Mouse (Mus musculus) heart, postnatal 0 days (tissue): ENCODE results near the gene Hes2. TPM values are rescaled to one million over a fixed set of nuclear protein-coding genes. Genes with fewer than 3 reads are reported as not detected.

Experiments used
- ATAC-seq: fragments of 200-750 bp; cut with Nextera tagmentation; 2 replicates; pipeline ENCODE4 v1.8.0; 2017; ENCODE audit warnings: low read depth, moderate number of reproducible peaks, moderate library complexity; ENCODE audit not compliant: insufficient read depth
- DNase-seq: peaks from one replicate; pipeline ENCODE4 v3.0.0-alpha.2; 2016; ENCODE audit warnings: low spot score
- H3K27ac ChIP-seq: fragments of 300-500 bp; sonication (generic); 2 replicates; pipeline ENCODE4 v1.5.1; 2014; ENCODE audit warnings: low read depth, mild to moderate bottlenecking
- H3K27me3 ChIP-seq: fragments of 300-500 bp; sonication (generic); 2 replicates; pipeline ENCODE4 v1.6.1; 2014; ENCODE audit warnings: low read length, mixed read lengths; ENCODE audit not compliant: control insufficient read depth, insufficient read depth
- H3K36me3 ChIP-seq: fragments of 300-500 bp; sonication (generic); replicated peaks from 2 replicates; pipeline ENCODE4 v1.6.1; 2014; ENCODE audit warnings: low read length, mixed read lengths; ENCODE audit not compliant: control insufficient read depth, insufficient read depth
- H3K4me1 ChIP-seq: fragments of 300-500 bp; sonication (generic); 2 replicates; pipeline ENCODE4 v1.6.1; 2014; ENCODE audit warnings: antibody characterized with exemption; ENCODE audit not compliant: control insufficient read depth, insufficient read depth
- H3K4me2 ChIP-seq: fragments of 300-500 bp; sonication (generic); 2 replicates; pipeline ENCODE4 v1.6.1; 2014; ENCODE audit warnings: low read depth, mild to moderate bottlenecking, low read length, moderate library complexity
- H3K4me3 ChIP-seq: fragments of 300-500 bp; sonication (generic); 2 replicates; pipeline ENCODE4 v1.5.1; 2014; ENCODE audit warnings: low read depth, low read length
- H3K9ac ChIP-seq: fragments of 300-500 bp; sonication (generic); replicated peaks from 2 replicates; pipeline ENCODE4 v1.6.1; 2014; ENCODE audit warnings: low read depth, low read length, mixed read lengths
- H3K9me3 ChIP-seq: fragments of 300-500 bp; sonication (generic); replicated peaks from 2 replicates; pipeline ENCODE4 v1.6.1; 2016; ENCODE audit warnings: low read length; ENCODE audit not compliant: control insufficient read depth
- CTCF ChIP-seq: IDR thresholded peaks from 2 replicates; pipeline ENCODE4 v1.5.1; 2016; ENCODE audit warnings: antibody characterized with exemption, control low read depth, low read depth
- EP300 ChIP-seq: IDR thresholded peaks from 2 replicates; pipeline ENCODE4 v1.6.1; 2016; ENCODE audit warnings: antibody characterized with exemption, low read depth
- WGBS: fragments of 180-500 bp; shearing (Covaris S2); extraction: QIAGEN DNeasy Blood & Tissue Kit; methylation state at CpG from one replicate; pipeline ENCODE4 v1.1.7; 2014; 5-methylcytosine and 5-hydroxymethylcytosine counted together
- polyA plus RNA-seq: library from polyadenylated mRNA; unstranded; fragments of >200 nt; fragmentation: Nextera tagmentation; extraction: Ambion mirVana; gene quantifications from 2 replicates; pipeline ENCODE4 v1.2.1, GENCODE M21; 2015
- total RNA-seq: library from RNA; depleted of rRNA; stranded (reverse); fragments of >200 nt; gene quantifications from 2 replicates; pipeline ENCODE4 v1.2.3, GENCODE M21; 2014; ENCODE audit warnings: low replicate concordance; rRNA removed

Hes2 gene
- total and polyA plus RNA-seq, 2 experiments from 2014 or later, result not detected

GRCm38 (mm10) chr4:152206199-152206598 is 47.5 kb downstream of the Hes2 start:
- Histone ChIP-seq H3K9me3 (no peaks in the 10 kb centered on the region), H3K27ac (no peak overlapping the region), H3K4me1 (peaks cover 33% of the 10 kb centered on the region), H3K9ac (no peak overlapping the region), H3K27me3 (no peaks in the 10 kb centered on the region), H3K4me3 (no peak overlapping the region), H3K4me2 (no peak overlapping the region), H3K36me3 (0 out of 2 replicates have a peak, but pooled peaks cover 5% of the 10 kb centered on the region)
- TF ChIP-seq CTCF, result no peak
- no peak for TF ChIP-seq EP300
- DNase-seq (no peak), ATAC-seq (no peak)
- 67% methylated on average over 6 of the region's 6 CpGs for WGBS

DNA sequence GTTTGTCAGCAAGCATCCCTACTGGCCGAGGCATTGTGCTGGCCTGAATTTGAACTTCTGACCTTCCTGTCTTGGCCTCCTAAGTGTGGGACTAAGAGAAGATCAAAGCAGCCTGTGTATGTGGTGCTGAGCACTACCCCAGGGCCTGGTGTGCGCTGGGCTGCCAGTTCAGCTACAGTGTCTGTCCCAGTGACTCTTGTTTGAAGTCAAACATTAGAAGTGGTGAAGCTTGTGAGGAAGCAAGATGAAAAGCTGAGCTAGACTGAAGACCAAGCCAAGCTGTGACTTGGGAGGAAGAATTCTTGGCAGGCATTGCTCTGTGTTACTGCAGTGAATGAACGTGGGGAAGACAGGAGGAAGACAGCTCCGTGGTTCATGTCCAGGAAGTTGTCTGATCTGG is 51.0 kb downstream of the Hes2 start:
- peaks cover 26% of the 10 kb centered on the region; the same call in 1 of the 2 replicates for H3K4me1 ChIP-seq
- TF ChIP-seq CTCF (no peak), EP300 (no peak)

More for the DNA sequence above, 51.0 kb downstream of the Hes2 start:
- DNase-seq (no peak), ATAC-seq (no peak)
- no peak overlapping the region for H3K4me2 ChIP-seq
- no peaks in the 10 kb centered on the region for H3K27me3 ChIP-seq
- H3K27ac ChIP-seq, result no peak overlapping the region; the same call in 1 of the 2 replicates
- no peak overlapping the region for H3K4me3 ChIP-seq
- no peak overlapping the region for H3K9ac ChIP-seq
- 0 out of 2 replicates have a peak, but pooled peaks cover 5% of the 10 kb centered on the region for H3K36me3 ChIP-seq
- WGBS, result 35% methylated on average over 4 of the region's 4 CpGs
- H3K9me3 ChIP-seq, result no peaks in the 10 kb centered on the region

Other genes starting within 250 kb of the Hes2 start
- gene Dnajc11, start 225.2 kb upstream of the Hes2 start, total RNA-seq, result 92.5 and 95.3 TPM in 2 replicates
- gene Dnajc11, start 225.2 kb upstream of the Hes2 start, polyA plus RNA-seq, result 41.4 and 47.7 TPM in 2 replicates
- gene Thap3, start 169.9 kb upstream of the Hes2 start, total RNA-seq, result 16.9 and 23.2 TPM in 2 replicates
- gene Thap3, start 169.9 kb upstream of the Hes2 start, polyA plus RNA-seq, result 22.0 and 27.4 TPM in 2 replicates
- gene Phf13, start 162.6 kb upstream of the Hes2 start, total RNA-seq, result 8.0 and 10.7 TPM in 2 replicates
- gene Phf13, start 162.6 kb upstream of the Hes2 start, polyA plus RNA-seq, result 8.4 and 9.3 TPM in 2 replicates
- 56.5 and 70.4 TPM in 2 replicates for gene Klhl21, start 150.1 kb upstream of the Hes2 start, total RNA-seq
- gene Klhl21, start 150.1 kb upstream of the Hes2 start, polyA plus RNA-seq, result 24.7 and 31.8 TPM in 2 replicates
- 1.7 and 11.3 TPM in 2 replicates for gene Zbtb48, start 131.2 kb upstream of the Hes2 start, total RNA-seq
- 6.5 and 9.0 TPM in 2 replicates for gene Zbtb48, start 131.2 kb upstream of the Hes2 start, polyA plus RNA-seq
- gene Tas1r1, start 120.3 kb upstream of the Hes2 start, total RNA-seq, result not detected in 2 replicates
- 0.07 and 0.08 TPM in 2 replicates for gene Tas1r1, start 120.3 kb upstream of the Hes2 start, polyA plus RNA-seq
- gene Nol9, start 119.5 kb upstream of the Hes2 start, total RNA-seq, result 8.0 and 13.9 TPM in 2 replicates
- gene Nol9, start 119.5 kb upstream of the Hes2 start, polyA plus RNA-seq, result 7.5 and 7.8 TPM in 2 replicates
- gene Plekhg5, start 86.4 kb upstream of the Hes2 start, total RNA-seq, result 16.6 and 18.0 TPM in 2 replicates
- gene Plekhg5, start 86.4 kb upstream of the Hes2 start, polyA plus RNA-seq, result 8.8 and 10.6 TPM in 2 replicates
- 0.89 TPM in 1 of 2 replicates, not detected in the other for gene Tnfrsf25, start 42.9 kb upstream of the Hes2 start, total RNA-seq
- gene Tnfrsf25, start 42.9 kb upstream of the Hes2 start, polyA plus RNA-seq, result 0.75 and 1.2 TPM in 2 replicates
- 0.34 and 0.97 TPM in 2 replicates for gene Espn, start 6.5 kb upstream of the Hes2 start, total RNA-seq
- 0.69 and 0.87 TPM in 2 replicates for gene Espn, start 6.5 kb upstream of the Hes2 start, polyA plus RNA-seq
- 17.9 and 39.5 TPM in 2 replicates for gene Acot7, start 19.3 kb downstream of the Hes2 start, total RNA-seq
- gene Acot7, start 19.3 kb downstream of the Hes2 start, polyA plus RNA-seq, result 68.8 and 73.5 TPM in 2 replicates
- 50.8 and 56.4 TPM in 2 replicates for gene Gpr153, start 115.4 kb downstream of the Hes2 start, total RNA-seq
- 5.0 TPM in 2 replicates for gene Gpr153, start 115.4 kb downstream of the Hes2 start, polyA plus RNA-seq
- not detected in 2 replicates for gene Hes3, start 132.8 kb downstream of the Hes2 start, total RNA-seq
- not detected in 2 replicates for gene Hes3, start 132.8 kb downstream of the Hes2 start, polyA plus RNA-seq
- gene Icmt, start 138.4 kb downstream of the Hes2 start, total RNA-seq, result 26.1 and 38.0 TPM in 2 replicates
- 12.7 and 15.0 TPM in 2 replicates for gene Icmt, start 138.4 kb downstream of the Hes2 start, polyA plus RNA-seq
- 171 and 226 TPM in 2 replicates for gene Rnf207, start 160.1 kb downstream of the Hes2 start, total RNA-seq
- gene Rnf207, start 160.1 kb downstream of the Hes2 start, polyA plus RNA-seq, result 109 and 115 TPM in 2 replicates
- gene Rpl22, start 166.9 kb downstream of the Hes2 start, total RNA-seq, result 118 and 122 TPM in 2 replicates
- 224 and 235 TPM in 2 replicates for gene Rpl22, start 166.9 kb downstream of the Hes2 start, polyA plus RNA-seq
- 0.11 TPM in 1 of 2 replicates, not detected in the other for gene Chd5, start 179.8 kb downstream of the Hes2 start, total RNA-seq
- gene Chd5, start 179.8 kb downstream of the Hes2 start, polyA plus RNA-seq, result 0.01 and 0.03 TPM in 2 replicates